Mouse (Mus musculus): ENCODE results near the gene Actl6b. TPM values are rescaled to one million over a fixed set of nuclear protein-coding genes. Genes with fewer than 3 reads are reported as not detected.

The Actl6b gene
- polyA plus RNA-seq, 1 experiment from 2014 or later = 0.70 TPM

DNA sequence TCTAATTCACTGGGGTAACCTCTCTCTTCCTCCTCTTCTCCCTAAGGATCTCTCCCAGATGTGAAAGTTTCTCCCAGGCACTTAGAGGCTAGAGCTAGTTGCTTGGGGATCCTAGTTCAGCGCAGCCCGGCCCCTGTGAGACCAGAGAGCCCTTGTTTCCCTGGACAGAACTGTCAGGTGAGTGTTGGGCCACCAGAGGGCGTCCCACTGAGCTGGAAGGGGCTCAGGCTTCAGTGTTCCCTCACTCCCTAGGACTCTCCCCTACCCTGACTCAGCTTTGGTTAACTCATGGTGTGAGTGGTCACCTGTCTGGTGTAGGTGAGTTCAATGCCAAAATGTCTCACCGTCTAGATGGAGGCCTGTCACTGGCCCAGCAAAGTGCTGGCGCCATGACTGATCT lies 34.9 kb upstream of the Actl6b start, which contains the start of gene Gigyf1:
Gene Gigyf1 (plus strand): TSS at position 113 of the 400 bp plus-strand sequence.
- H3K36me3 ChIP-seq (ENCODE audit: control insufficient read depth, insufficient read depth, low read length) = peaks cover 41% of the 10 kb centered on the region
- H3K9me3 ChIP-seq (ENCODE audit: control insufficient read depth, low read length) = no peaks in the 10 kb centered on the region
- no peak within 1 kb of the TSS for H3K4me3 ChIP-seq (ENCODE audit: low read depth, low read length)
- DNase-seq (ENCODE audit: low spot score) (no peak), ATAC-seq (replicated peaks; ENCODE audit: low FRiP score) (0 out of 2 replicates have a peak, but pooled peaks have one; percentile 29)
- H3K4me2 ChIP-seq = no peak within 1 kb of the TSS
- no peak within 1 kb of the TSS for H3K27ac ChIP-seq (ENCODE audit: low read depth, low read length)
- H3K27me3 ChIP-seq (replicated peaks; ENCODE audit: control insufficient read depth, insufficient read depth, low read length) = no peaks in the 10 kb centered on the region
- 81% methylated on average over 5 of the region's 5 CpGs for WGBS
- H3K4me1 ChIP-seq (replicated peaks; ENCODE audit: control insufficient read depth, insufficient read depth, low read length) = 0 out of 2 replicates have a peak, but pooled peaks cover 5% of the 10 kb centered on the region
- no peak within 1 kb of the TSS for H3K9ac ChIP-seq (ENCODE audit: low read depth, low read length)

DNA sequence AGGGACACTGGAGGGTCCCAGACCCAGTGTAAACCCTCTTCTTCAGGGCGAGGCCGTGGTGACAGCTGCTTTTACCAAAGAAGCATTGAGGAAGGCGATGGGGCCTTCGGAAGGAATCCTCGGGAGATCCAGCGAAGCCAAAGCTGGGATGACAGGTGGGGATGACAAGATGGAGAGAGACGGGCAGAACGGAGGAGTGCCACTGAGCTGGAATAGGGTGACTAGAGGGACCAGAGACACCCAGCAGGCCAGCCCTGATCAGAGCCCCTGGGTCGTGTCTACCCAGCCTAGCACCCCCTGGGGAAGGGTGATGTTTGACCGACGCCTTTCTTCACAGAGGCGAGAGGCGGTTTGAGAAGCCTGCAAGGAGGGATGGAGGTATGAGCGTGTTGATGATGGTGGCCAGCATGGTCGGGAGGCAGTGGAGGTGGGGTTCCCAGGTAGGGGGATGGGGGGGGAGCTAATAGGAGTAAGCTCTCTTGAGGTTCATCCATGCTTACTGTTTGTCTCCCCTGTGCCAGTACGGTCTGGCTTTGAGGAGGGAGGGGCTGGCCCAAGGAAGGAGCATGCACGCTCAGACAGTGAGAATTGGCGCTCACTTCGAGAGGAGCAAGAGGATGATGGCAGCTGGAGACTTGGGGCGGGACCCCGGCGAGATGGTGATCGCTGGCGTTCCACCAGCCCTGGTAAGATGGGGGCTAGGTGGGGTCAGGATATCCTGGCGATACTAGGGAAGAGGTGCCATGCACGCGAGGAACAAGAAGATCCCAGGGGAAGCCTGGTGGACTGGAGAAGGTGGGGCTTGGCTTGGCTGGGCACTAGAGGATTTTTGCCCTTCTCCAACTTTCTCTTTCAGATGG lies 33.4 kb upstream of the Actl6b start:
- no peaks in the 10 kb centered on the region for H3K27me3 ChIP-seq (replicated peaks; ENCODE audit: control insufficient read depth, insufficient read depth, low read length)
- 92% methylated on average over 27 of the region's 27 CpGs for WGBS
- ATAC-seq (replicated peaks; ENCODE audit: low FRiP score) = no peak

DNA sequence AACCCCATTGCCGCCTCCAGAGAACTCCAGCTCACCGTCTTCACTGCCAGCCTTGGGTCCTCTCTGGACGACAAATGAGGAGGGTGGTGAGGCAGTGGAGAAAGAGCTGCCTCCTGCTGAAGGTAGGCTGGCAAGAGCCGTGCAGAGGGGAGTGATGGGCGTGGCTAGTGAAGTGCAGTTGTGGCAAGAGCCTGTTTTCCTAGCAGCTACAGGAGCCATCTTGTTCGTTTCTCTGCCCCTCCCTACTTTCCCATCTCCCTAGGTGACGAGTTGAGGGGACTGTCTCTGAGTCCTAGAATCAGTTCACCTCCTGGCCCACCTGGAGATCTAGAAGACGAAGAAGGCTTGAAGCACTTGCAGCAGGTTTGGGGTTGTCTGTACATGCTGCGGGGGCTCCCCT lies 31.5 kb upstream of the Actl6b start:
- no peak for ATAC-seq (replicated peaks; ENCODE audit: low FRiP score)
- no peak overlapping the region for H3K9ac ChIP-seq (ENCODE audit: low read depth, low read length)
- peaks cover 10% of the 10 kb centered on the region; the same call in 1 of the 2 replicates for H3K4me1 ChIP-seq (replicated peaks; ENCODE audit: control insufficient read depth, insufficient read depth, low read length)
- H3K36me3 ChIP-seq (ENCODE audit: control insufficient read depth, insufficient read depth, low read length) = peaks cover 63% of the 10 kb centered on the region
- no peak for DNase-seq (ENCODE audit: low spot score)
- WGBS = 74% methylated on average over 9 of the region's 9 CpGs
- no peak overlapping the region for H3K4me2 ChIP-seq
- H3K9me3 ChIP-seq (ENCODE audit: control insufficient read depth, low read length) = no peaks in the 10 kb centered on the region
- no peak overlapping the region for H3K27ac ChIP-seq (ENCODE audit: low read depth, low read length)
- no peak overlapping the region for H3K4me3 ChIP-seq (ENCODE audit: low read depth, low read length)
- no peaks in the 10 kb centered on the region for H3K27me3 ChIP-seq (replicated peaks; ENCODE audit: control insufficient read depth, insufficient read depth, low read length)

More for the DNA sequence above, 33.4 kb upstream of the Actl6b start:
- no peaks in the 10 kb centered on the region for H3K9me3 ChIP-seq (ENCODE audit: control insufficient read depth, low read length)
- H3K4me3 ChIP-seq (ENCODE audit: low read depth, low read length) = no peak overlapping the region
- H3K27ac ChIP-seq (ENCODE audit: low read depth, low read length) = no peak overlapping the region
- peaks cover 53% of the 10 kb centered on the region for H3K36me3 ChIP-seq (ENCODE audit: control insufficient read depth, insufficient read depth, low read length)
- no peak overlapping the region for H3K4me2 ChIP-seq
- no peak overlapping the region for H3K9ac ChIP-seq (ENCODE audit: low read depth, low read length)
- H3K4me1 ChIP-seq (replicated peaks; ENCODE audit: control insufficient read depth, insufficient read depth, low read length) = 0 out of 2 replicates have a peak, but pooled peaks cover 3% of the 10 kb centered on the region
- no peak for DNase-seq (ENCODE audit: low spot score)

DNA sequence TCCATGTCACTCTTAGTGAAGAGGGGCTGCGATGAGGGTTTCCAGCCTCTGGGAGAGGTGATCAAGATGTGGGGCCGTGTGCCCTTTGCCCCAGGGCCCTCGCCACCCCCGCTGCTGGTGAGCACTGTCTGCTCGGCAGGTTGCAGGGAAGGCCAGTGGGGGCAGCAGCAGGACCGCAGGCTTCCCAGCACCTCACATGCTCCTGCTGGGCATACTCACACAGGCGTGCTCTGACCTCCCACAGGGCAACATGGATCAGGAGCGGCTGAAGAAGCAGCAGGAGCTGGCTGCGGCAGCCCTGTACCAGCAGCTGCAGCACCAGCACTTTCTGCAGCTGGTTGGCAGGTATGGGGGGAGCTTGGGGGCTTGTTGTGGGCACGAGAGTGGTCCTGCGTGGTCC lies 30.6 kb upstream of the Actl6b start:
- 84% methylated on average over 11 of the region's 11 CpGs for WGBS
- no peak for DNase-seq (ENCODE audit: low spot score)

DNA sequence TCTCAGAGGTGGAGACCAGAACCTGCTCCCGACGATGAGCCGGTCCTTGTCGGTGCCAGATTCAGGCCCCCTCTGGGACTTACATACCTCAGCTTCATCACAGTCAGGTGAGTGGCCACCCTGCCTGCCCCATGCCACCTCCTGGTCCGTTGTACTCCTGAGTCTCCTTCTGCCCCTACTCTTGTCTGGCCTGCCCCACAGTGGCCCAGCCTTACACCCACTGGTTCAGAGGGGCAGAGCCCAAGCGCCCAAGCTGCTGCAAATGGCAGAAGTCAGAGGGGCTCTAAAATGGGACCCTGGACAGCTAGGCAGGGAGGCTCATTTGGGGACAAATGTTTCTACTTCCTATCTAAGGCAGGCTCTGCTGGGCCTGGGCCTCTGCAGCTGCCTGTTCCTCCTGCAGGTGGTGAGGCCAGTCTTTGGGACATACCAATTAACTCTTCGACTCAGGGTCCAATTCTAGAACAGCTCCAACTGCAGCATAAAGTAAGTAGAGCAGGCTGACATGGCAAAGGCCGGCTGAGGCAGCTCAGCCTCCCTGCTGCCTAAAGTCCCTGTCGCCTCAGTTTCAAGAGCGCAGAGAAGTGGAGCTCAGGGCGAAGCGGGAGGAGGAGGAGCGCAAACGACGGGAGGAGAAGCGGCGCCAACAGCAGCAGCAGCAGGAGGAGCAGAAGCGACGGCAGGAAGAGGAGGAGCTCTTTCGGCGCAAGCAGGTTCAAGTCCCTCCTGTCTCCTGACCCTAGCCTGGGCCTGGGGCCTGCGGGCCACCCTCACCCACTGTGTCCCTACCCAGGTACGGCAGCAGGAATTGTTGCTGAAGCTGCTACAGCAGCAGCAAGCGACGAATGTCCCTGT lies 29.7 kb upstream of the Actl6b start:
- ATAC-seq (replicated peaks; ENCODE audit: low FRiP score) (no peak), DNase-seq (ENCODE audit: low spot score) (no peak)
- Histone ChIP-seq H3K4me3 (ENCODE audit: low read depth, low read length) (no peak overlapping the region), H3K36me3 (ENCODE audit: control insufficient read depth, insufficient read depth, low read length) (peaks cover 74% of the 10 kb centered on the region), H3K9me3 (ENCODE audit: control insufficient read depth, low read length) (no peaks in the 10 kb centered on the region), H3K27me3 (replicated peaks; ENCODE audit: control insufficient read depth, insufficient read depth, low read length) (no peaks in the 10 kb centered on the region), H3K9ac (ENCODE audit: low read depth, low read length) (no peak overlapping the region), H3K27ac (ENCODE audit: low read depth, low read length) (no peak overlapping the region), H3K4me2 (no peak overlapping the region), H3K4me1 (replicated peaks; ENCODE audit: control insufficient read depth, insufficient read depth, low read length) (peaks cover 16% of the 10 kb centered on the region)
- 85% methylated on average over 25 of the region's 25 CpGs for WGBS

More for the DNA sequence above, 30.6 kb upstream of the Actl6b start:
- H3K4me2 ChIP-seq = no peak overlapping the region
- H3K9me3 ChIP-seq (ENCODE audit: control insufficient read depth, low read length) = no peaks in the 10 kb centered on the region
- peaks cover 69% of the 10 kb centered on the region for H3K36me3 ChIP-seq (ENCODE audit: control insufficient read depth, insufficient read depth, low read length)
- H3K27ac ChIP-seq (ENCODE audit: low read depth, low read length) = no peak overlapping the region
- no peaks in the 10 kb centered on the region for H3K27me3 ChIP-seq (replicated peaks; ENCODE audit: control insufficient read depth, insufficient read depth, low read length)
- ATAC-seq (replicated peaks; ENCODE audit: low FRiP score) = no peak
- no peak overlapping the region for H3K9ac ChIP-seq (ENCODE audit: low read depth, low read length)
- H3K4me1 ChIP-seq (replicated peaks; ENCODE audit: control insufficient read depth, insufficient read depth, low read length) = peaks cover 14% of the 10 kb centered on the region
- H3K4me3 ChIP-seq (ENCODE audit: low read depth, low read length) = no peak overlapping the region

DNA sequence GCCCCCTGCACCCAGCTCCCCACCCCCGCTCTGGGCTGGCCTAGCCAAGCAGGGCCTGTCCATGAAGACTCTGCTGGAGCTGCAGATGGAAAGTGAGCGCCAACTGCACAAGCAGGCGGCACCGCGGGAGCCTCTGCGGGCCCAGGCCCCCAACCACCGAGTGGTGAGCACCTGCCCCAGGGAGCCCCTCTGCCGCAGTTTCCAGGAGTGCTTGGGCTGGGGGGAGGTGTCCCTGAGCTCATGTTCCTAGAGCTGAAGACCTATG lies 29.1 kb upstream of the Actl6b start:
- Histone ChIP-seq H3K4me1 (replicated peaks; ENCODE audit: control insufficient read depth, insufficient read depth, low read length) (peaks cover 16% of the 10 kb centered on the region), H3K36me3 (ENCODE audit: control insufficient read depth, insufficient read depth, low read length) (peaks cover 76% of the 10 kb centered on the region), H3K4me2 (no peak overlapping the region), H3K27ac (ENCODE audit: low read depth, low read length) (no peak overlapping the region), H3K4me3 (ENCODE audit: low read depth, low read length) (no peak overlapping the region), H3K27me3 (replicated peaks; ENCODE audit: control insufficient read depth, insufficient read depth, low read length) (no peaks in the 10 kb centered on the region), H3K9me3 (ENCODE audit: control insufficient read depth, low read length) (no peaks in the 10 kb centered on the region), H3K9ac (ENCODE audit: low read depth, low read length) (no peak overlapping the region)
- ATAC-seq (replicated peaks; ENCODE audit: low FRiP score) (no peak), DNase-seq (ENCODE audit: low spot score) (no peak)
- whole genome bisulfite sequencing = 83% methylated on average over 8 of the region's 8 CpGs

DNA sequence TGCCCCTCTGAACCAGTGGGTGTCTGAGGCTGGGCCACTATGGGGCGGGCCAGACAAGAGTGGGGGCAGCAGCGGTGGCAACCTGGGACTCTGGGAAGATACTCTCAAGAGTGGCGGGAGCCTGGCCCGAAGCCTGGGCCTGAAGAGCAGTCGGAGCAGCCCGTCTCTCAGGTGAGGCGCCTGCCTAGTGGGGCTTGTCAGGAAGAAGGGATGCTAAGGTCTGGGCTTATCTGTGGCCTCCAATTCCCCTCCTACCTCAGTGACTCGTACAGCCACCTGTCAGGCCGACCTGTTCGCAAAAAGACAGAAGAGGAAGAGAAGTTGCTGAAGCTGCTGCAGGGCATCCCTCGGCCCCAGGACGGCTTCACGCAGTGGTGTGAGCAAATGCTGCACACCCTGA lies 28.6 kb upstream of the Actl6b start:
- no peak for ATAC-seq (replicated peaks; ENCODE audit: low FRiP score)
- H3K4me3 ChIP-seq (ENCODE audit: low read depth, low read length) = no peak overlapping the region
- 83% methylated on average over 13 of the region's 13 CpGs for WGBS
- H3K9me3 ChIP-seq (ENCODE audit: control insufficient read depth, low read length) = no peaks in the 10 kb centered on the region
- H3K4me2 ChIP-seq = no peak overlapping the region
- no peak overlapping the region for H3K27ac ChIP-seq (ENCODE audit: low read depth, low read length)
- H3K4me1 ChIP-seq (replicated peaks; ENCODE audit: control insufficient read depth, insufficient read depth, low read length) = peaks cover 16% of the 10 kb centered on the region
- no peak overlapping the region for H3K9ac ChIP-seq (ENCODE audit: low read depth, low read length)
- peaks cover 77% of the 10 kb centered on the region for H3K36me3 ChIP-seq (ENCODE audit: control insufficient read depth, insufficient read depth, low read length)
- DNase-seq (ENCODE audit: low spot score) = no peak
- H3K27me3 ChIP-seq (replicated peaks; ENCODE audit: control insufficient read depth, insufficient read depth, low read length) = no peaks in the 10 kb centered on the region

DNA sequence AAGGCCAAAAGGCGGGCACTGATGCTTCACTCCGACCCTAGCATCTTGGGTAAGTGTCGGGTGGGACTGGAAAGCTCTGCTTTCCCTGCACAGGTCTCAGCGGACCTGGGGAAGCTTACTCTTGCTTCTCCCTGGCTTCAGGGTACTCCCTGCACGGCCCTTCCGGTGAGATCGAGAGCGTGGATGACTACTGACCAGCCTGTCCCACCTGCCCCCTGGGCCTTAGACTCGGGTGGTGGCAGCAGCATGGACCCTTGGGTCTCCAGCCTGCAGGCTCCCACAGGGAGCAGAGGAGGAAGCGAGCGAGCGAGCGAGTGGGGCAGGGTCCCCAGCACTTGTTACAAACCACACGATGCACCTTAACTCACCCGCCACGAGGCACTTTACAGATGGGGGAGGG lies 27.8 kb upstream of the Actl6b start:
- H3K36me3 ChIP-seq (ENCODE audit: control insufficient read depth, insufficient read depth, low read length) = peaks cover 74% of the 10 kb centered on the region
- H3K27ac ChIP-seq (ENCODE audit: low read depth, low read length) = peak overlapping the region; percentile 37; the same call in 1 of the 2 replicates
- no peak overlapping the region for H3K9ac ChIP-seq (ENCODE audit: low read depth, low read length)
- WGBS = 80% methylated on average over 16 of the region's 16 CpGs
- no peak overlapping the region for H3K4me3 ChIP-seq (ENCODE audit: low read depth, low read length)
- peaks cover 19% of the 10 kb centered on the region for H3K4me1 ChIP-seq (replicated peaks; ENCODE audit: control insufficient read depth, insufficient read depth, low read length)
- H3K4me2 ChIP-seq = no peak overlapping the region
- ATAC-seq (replicated peaks; ENCODE audit: low FRiP score) (no peak), DNase-seq (ENCODE audit: low spot score) (no peak)
- H3K9me3 ChIP-seq (ENCODE audit: control insufficient read depth, low read length) = no peaks in the 10 kb centered on the region
- no peaks in the 10 kb centered on the region for H3K27me3 ChIP-seq (replicated peaks; ENCODE audit: control insufficient read depth, insufficient read depth, low read length)

Data from liver, embryonic 11.5 days (tissue).